Mouse (Mus musculus): Measurements from ENCODE around the gene Pdzrn3. TPM values are rescaled to one million over a fixed set of nuclear protein-coding genes. Genes with fewer than 3 reads are reported as not detected.

Pdzrn3 gene
- 8.4 and 8.8 TPM in 2 replicates for polyA plus RNA-seq (2014; fragmentation: Nextera tagmentation; extraction: Ambion mirVana)

DNA sequence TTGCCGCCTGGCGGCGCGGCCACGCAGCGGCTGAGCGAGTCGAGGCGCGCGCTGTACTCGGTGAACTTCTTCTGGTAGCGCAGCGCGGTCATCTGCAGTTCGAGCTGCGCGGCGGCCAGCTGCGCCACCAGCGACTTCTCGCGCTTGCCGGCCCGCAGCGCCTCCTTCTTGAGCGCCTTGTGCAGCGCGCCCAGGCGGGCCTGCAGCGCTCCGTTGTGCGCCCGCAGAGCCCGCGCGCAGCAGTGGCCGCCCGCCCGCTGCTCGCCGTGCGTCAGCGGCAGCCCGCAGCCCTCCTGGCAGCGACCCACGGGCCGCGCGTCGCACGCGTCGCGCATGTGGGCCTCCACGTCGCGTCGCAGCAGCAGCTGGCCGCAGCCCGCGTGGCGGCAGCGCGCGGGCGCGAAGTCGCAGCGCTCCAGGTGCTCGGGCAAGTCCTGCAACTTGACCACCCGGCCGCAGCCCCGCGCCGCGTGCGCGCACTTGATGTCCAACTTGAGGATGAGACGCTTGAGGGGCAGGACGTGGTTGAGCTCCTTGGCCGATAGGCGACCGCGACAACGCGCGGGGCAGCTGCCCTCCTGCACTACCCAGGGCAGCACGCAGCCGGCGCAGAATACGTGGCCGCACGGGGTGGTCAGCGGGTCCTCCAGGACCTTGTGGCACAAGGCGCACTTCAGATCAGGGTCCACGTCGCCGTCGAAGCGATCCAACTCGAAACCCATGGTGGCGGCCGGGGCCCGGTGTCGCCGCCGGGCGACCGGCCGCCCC is at the start of gene Pdzrn3:
Pdzrn3 (minus strand) TSS at position 731 of the 768 bp plus-strand sequence.
- H3K9me3 ChIP-seq (ENCODE audit: control insufficient read depth, low read length), result no peaks in the 10 kb centered on the region
- H3K27ac ChIP-seq (ENCODE audit: low read depth, low read length), result peak within 1 kb of the TSS; percentile 73
- peak within 1 kb of the TSS; percentile 49 for H3K9ac ChIP-seq (ENCODE audit: low read length)
- peaks cover 15% of the 10 kb centered on the region for H3K27me3 ChIP-seq (ENCODE audit: control insufficient read depth, insufficient read depth, low read length)
- H3K4me2 ChIP-seq, result peak within 1 kb of the TSS; percentile 68
- DNase-seq (ENCODE audit: low spot score, missing footprints) (peak; percentile 98), ATAC-seq (ENCODE audit: low FRiP score) (peak; percentile 84)
- WGBS, result under 1% methylated on average over 92 of the region's 111 CpGs
- peaks cover 25% of the 10 kb centered on the region for H3K4me1 ChIP-seq (ENCODE audit: control insufficient read depth, insufficient read depth, low read length)
- H3K4me3 ChIP-seq (ENCODE audit: low read depth, low read length), result peak within 1 kb of the TSS; percentile 41
- no peaks in the 10 kb centered on the region for H3K36me3 ChIP-seq (ENCODE audit: control insufficient read depth, insufficient read depth, low read length)

DNA sequence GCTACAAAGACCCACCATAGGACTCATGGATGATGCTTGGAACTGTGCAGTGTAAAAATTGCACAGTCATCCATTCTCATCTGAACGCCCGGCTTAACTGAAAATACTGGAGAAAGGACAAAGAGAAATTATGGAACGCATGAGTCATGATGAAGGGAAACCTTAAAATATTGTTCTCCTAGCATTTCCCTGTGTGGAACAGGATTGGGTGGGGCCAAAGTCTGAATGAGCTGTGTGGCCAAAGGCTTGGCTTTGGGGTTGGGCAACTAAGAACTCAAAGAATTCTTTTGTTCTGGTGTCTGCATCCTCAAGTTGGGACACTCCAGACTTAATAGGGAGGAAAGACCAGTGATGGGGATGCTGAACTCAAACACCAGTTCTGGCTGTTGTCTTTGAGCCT is 49.6 kb upstream of the Pdzrn3 start:
- H3K4me2 ChIP-seq, result no peak overlapping the region
- H3K4me1 ChIP-seq (ENCODE audit: control insufficient read depth, insufficient read depth, low read length), result no peaks in the 10 kb centered on the region
- no peaks in the 10 kb centered on the region for H3K27me3 ChIP-seq (ENCODE audit: control insufficient read depth, insufficient read depth, low read length)
- H3K4me3 ChIP-seq (ENCODE audit: low read depth, low read length), result no peak overlapping the region
- no peak overlapping the region for H3K9ac ChIP-seq (ENCODE audit: low read length)
- ATAC-seq (ENCODE audit: low FRiP score), result no peak
- no peak overlapping the region for H3K27ac ChIP-seq (ENCODE audit: low read depth, low read length)
- DNase-seq (ENCODE audit: low spot score, missing footprints), result no peak
- 91% methylated on average over 3 of the region's 3 CpGs for WGBS
- H3K9me3 ChIP-seq (ENCODE audit: control insufficient read depth, low read length), result no peaks in the 10 kb centered on the region
- no peaks in the 10 kb centered on the region for H3K36me3 ChIP-seq (ENCODE audit: control insufficient read depth, insufficient read depth, low read length)

DNA sequence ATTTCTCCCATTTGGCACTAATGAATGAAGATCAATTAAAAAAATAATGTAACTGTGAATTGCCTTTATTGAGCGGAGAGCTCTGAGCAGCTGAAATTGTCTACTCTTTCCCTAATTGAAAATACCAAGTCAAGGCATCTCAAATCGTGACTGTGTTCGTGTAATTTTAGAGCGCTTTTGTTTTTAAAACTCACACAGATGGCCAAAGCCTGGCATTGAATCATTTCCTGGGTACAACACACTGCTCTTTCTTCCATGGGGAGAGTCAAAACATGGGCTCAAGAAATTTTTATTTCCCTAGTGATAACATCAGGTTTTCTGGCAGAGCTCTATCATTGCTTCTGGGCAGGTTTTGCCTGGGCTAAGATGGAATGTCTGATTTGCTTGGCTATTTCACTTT is 48.6 kb upstream of the Pdzrn3 start:
- H3K27me3 ChIP-seq (ENCODE audit: control insufficient read depth, insufficient read depth, low read length), result no peaks in the 10 kb centered on the region; the same call in 1 of the 2 replicates
- H3K27ac ChIP-seq (ENCODE audit: low read depth, low read length), result no peak overlapping the region
- WGBS, result 89% methylated on average over 4 of the region's 4 CpGs
- H3K36me3 ChIP-seq (ENCODE audit: control insufficient read depth, insufficient read depth, low read length), result no peaks in the 10 kb centered on the region
- no peak overlapping the region for H3K4me3 ChIP-seq (ENCODE audit: low read depth, low read length)
- H3K9ac ChIP-seq (ENCODE audit: low read length), result no peak overlapping the region
- no peaks in the 10 kb centered on the region for H3K9me3 ChIP-seq (ENCODE audit: control insufficient read depth, low read length)
- no peak overlapping the region for H3K4me2 ChIP-seq
- H3K4me1 ChIP-seq (ENCODE audit: control insufficient read depth, insufficient read depth, low read length), result no peaks in the 10 kb centered on the region
- ATAC-seq (ENCODE audit: low FRiP score) (no peak), DNase-seq (ENCODE audit: low spot score, missing footprints) (no peak)

DNA sequence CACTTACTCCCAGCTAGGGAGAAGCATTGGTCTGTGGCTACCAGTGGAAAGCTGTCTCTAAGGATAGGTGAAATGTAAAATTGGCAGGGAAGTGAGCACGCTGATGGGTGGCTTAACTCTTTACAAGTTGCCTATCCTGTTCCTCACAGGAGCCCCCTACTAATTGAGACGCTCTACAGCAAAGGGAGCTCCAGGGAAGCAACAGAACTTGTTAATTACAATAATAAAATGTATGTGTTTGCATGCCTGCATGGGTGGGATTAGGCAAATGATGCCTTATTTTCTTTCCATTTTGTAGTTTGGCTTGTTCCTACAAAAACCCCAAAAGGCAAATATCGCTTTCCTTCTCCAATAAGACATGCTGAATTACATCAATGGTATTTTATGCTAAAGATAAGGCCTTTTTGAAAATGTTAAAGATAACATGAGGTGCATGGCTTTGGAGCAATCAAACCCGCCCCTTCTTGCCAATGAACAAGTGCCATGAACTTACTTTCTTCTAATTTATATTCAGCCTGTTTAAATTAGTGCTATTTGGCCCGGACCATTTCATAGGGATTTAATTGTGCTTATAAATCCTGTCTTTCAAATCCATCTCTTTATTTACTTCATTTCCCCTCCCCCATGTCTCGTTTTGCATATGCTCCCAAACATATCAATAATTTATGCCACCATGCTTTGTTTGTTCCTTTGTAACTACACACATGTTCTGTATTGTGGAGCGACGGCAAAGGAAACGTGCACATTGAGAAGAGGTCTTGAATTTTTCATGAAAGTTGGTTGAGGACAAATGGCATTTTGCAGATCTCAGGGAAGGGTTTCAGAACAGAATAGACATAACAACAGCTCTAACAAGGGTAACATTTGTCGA is 44.6 kb upstream of the Pdzrn3 start:
- Histone ChIP-seq H3K27ac (ENCODE audit: low read depth, low read length) (no peak overlapping the region), H3K9ac (ENCODE audit: low read length) (no peak overlapping the region), H3K27me3 (ENCODE audit: control insufficient read depth, insufficient read depth, low read length) (no peaks in the 10 kb centered on the region; the same call in 1 of the 2 replicates), H3K4me2 (no peak overlapping the region), H3K4me1 (ENCODE audit: control insufficient read depth, insufficient read depth, low read length) (no peaks in the 10 kb centered on the region), H3K4me3 (ENCODE audit: low read depth, low read length) (no peak overlapping the region), H3K36me3 (ENCODE audit: control insufficient read depth, insufficient read depth, low read length) (no peaks in the 10 kb centered on the region), H3K9me3 (ENCODE audit: control insufficient read depth, low read length) (no peaks in the 10 kb centered on the region)
- peak; percentile 44; the same call in 1 of the 2 replicates for ATAC-seq (ENCODE audit: low FRiP score)
- 58% methylated on average over 10 of the region's 10 CpGs for WGBS
- DNase-seq (ENCODE audit: low spot score, missing footprints), result no peak

DNA sequence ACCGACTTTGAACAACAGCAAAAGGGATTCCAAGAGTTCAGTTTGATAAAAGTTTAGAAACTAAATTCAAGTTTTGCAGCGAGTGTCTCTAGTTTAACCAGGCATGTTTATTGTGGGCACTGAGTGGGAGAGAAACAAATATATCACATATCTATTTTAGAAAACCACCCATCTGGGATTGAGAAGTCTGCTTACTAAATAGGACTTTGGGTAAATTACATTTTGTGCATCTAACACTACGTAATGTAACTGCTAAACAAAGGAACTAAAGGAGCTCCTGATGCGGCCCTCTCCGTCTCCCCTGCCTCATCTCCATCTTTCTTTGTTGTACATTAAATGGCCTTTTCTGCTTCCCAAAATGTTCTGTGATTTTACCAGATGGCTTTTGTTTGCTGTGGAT is 40.5 kb upstream of the Pdzrn3 start:
- ATAC-seq (ENCODE audit: low FRiP score) (no peak), DNase-seq (ENCODE audit: low spot score, missing footprints) (no peak)
- 87% methylated on average over 5 of the region's 5 CpGs for WGBS
- H3K4me1 ChIP-seq (ENCODE audit: control insufficient read depth, insufficient read depth, low read length), result no peaks in the 10 kb centered on the region
- no peaks in the 10 kb centered on the region for H3K36me3 ChIP-seq (ENCODE audit: control insufficient read depth, insufficient read depth, low read length)
- H3K27ac ChIP-seq (ENCODE audit: low read depth, low read length), result no peak overlapping the region
- no peaks in the 10 kb centered on the region for H3K9me3 ChIP-seq (ENCODE audit: control insufficient read depth, low read length)
- H3K27me3 ChIP-seq (ENCODE audit: control insufficient read depth, insufficient read depth, low read length), result no peaks in the 10 kb centered on the region; the same call in 1 of the 2 replicates
- H3K9ac ChIP-seq (ENCODE audit: low read length), result no peak overlapping the region
- H3K4me3 ChIP-seq (ENCODE audit: low read depth, low read length), result no peak overlapping the region
- H3K4me2 ChIP-seq, result no peak overlapping the region

DNA sequence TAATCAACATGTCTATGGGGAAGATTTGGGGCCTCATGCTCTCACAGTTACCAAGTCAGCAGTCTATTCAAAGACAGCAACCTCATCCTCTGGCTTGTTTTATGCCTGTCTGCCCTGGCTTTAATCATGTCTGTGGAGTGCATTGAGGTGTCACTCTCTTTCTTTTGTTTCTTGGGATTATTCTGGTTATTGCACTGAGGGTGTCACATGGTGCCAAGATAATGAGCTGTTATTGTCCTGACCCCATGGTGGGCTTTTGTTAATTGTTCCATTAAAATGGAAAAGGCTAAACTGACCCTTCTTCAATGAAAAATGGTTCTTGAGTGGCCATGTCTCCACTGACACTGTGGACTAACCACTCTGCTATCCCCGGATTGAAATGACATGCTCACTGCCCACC is 34.0 kb upstream of the Pdzrn3 start:
- Histone ChIP-seq H3K4me1 (ENCODE audit: control insufficient read depth, insufficient read depth, low read length) (0 out of 2 replicates have a peak, but pooled peaks cover 6% of the 10 kb centered on the region), H3K9ac (ENCODE audit: low read length) (no peak overlapping the region), H3K27ac (ENCODE audit: low read depth, low read length) (no peak overlapping the region), H3K9me3 (ENCODE audit: control insufficient read depth, low read length) (no peaks in the 10 kb centered on the region), H3K4me2 (no peak overlapping the region), H3K36me3 (ENCODE audit: control insufficient read depth, insufficient read depth, low read length) (no peaks in the 10 kb centered on the region), H3K4me3 (ENCODE audit: low read depth, low read length) (no peak overlapping the region), H3K27me3 (ENCODE audit: control insufficient read depth, insufficient read depth, low read length) (no peaks in the 10 kb centered on the region; the same call in 1 of the 2 replicates)
- WGBS, result 33% methylated on average over 1 of the region's 1 CpGs
- ATAC-seq (ENCODE audit: low FRiP score) (peak; percentile 55), DNase-seq (ENCODE audit: low spot score, missing footprints) (no peak)

DNA sequence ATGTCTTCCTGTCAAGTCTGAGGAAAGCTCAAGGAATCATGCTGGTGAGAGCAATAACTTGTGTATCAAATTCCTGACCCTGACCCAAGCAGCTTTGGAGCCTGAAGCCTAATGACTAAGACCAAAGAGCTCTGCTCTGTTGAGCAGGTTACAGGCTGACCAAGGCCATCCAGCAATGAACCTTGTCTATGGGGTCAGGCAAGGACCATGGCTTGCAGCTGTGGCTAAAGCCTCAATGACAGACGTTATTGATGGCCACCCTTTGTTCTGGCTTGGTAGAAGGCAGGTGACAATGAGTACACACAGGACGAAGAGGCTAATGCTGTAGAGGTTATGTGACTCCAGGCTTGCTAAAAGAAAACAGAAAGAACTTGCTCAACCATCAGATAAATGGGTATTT is 33.4 kb upstream of the Pdzrn3 start:
- no peaks in the 10 kb centered on the region for H3K9me3 ChIP-seq (ENCODE audit: control insufficient read depth, low read length)
- 19% methylated on average over 2 of the region's 2 CpGs for WGBS

DNA sequence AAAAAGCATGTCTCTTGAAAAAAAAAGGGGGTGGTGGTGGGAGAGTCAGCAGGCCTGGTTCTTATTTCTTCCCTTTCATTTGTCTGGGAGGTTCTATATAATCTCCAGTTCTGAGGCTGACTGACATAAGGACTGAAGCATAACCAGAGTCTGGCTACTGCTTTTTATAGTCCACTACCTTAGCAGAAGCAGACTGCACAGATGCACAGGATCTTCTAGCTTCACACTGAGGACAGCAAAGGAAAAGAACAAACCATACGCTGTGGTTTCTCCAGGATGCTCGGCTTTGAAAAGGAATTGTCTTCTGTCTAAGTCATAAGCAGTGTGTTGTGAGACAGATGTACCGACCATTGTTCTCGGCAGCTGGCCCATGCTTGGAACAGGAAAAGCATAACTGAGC is 19.0 kb upstream of the Pdzrn3 start:
- Histone ChIP-seq H3K27me3 (ENCODE audit: control insufficient read depth, insufficient read depth, low read length) (no peaks in the 10 kb centered on the region), H3K9me3 (ENCODE audit: control insufficient read depth, low read length) (no peaks in the 10 kb centered on the region), H3K27ac (ENCODE audit: low read depth, low read length) (no peak overlapping the region), H3K4me1 (ENCODE audit: control insufficient read depth, insufficient read depth, low read length) (no peaks in the 10 kb centered on the region), H3K9ac (ENCODE audit: low read length) (no peak overlapping the region), H3K36me3 (ENCODE audit: control insufficient read depth, insufficient read depth, low read length) (no peaks in the 10 kb centered on the region), H3K4me2 (no peak overlapping the region), H3K4me3 (ENCODE audit: low read depth, low read length) (no peak overlapping the region)
- 86% methylated on average over 4 of the region's 4 CpGs for WGBS
- DNase-seq (ENCODE audit: low spot score, missing footprints), result no peak
- no peak for ATAC-seq (ENCODE audit: low FRiP score)

More for the DNA sequence above, 33.4 kb upstream of the Pdzrn3 start:
- Histone ChIP-seq H3K9ac (ENCODE audit: low read length) (no peak overlapping the region), H3K4me2 (no peak overlapping the region), H3K36me3 (ENCODE audit: control insufficient read depth, insufficient read depth, low read length) (no peaks in the 10 kb centered on the region), H3K4me1 (ENCODE audit: control insufficient read depth, insufficient read depth, low read length) (0 out of 2 replicates have a peak, but pooled peaks cover 6% of the 10 kb centered on the region), H3K4me3 (ENCODE audit: low read depth, low read length) (no peak overlapping the region), H3K27me3 (ENCODE audit: control insufficient read depth, insufficient read depth, low read length) (no peaks in the 10 kb centered on the region; the same call in 1 of the 2 replicates), H3K27ac (ENCODE audit: low read depth, low read length) (no peak overlapping the region)
- ATAC-seq (ENCODE audit: low FRiP score), result no peak
- DNase-seq (ENCODE audit: low spot score, missing footprints), result no peak

DNA sequence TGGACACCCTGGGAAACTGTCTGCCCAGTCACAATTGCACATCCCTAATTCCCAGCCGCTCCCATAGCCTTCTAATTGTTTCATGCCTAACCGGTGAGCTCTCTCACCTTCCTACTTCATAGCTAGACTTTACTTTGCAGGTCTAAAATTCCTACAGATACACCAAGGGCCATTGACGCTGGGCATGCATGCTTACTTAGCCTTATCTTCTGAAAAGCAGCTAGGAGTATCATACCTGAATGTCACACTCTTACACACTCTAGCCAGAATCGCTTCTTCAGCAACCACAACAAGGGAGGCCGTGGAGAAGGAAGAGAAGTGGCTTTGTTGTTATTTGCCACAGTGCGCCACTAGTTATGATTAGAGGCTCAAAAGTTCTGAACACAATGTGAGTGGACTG is 18.2 kb upstream of the Pdzrn3 start:
- 95% methylated on average over 6 of the region's 6 CpGs for WGBS
- DNase-seq (ENCODE audit: low spot score, missing footprints), result no peak
- H3K9ac ChIP-seq (ENCODE audit: low read length), result no peak overlapping the region
- H3K4me1 ChIP-seq (ENCODE audit: control insufficient read depth, insufficient read depth, low read length), result no peaks in the 10 kb centered on the region
- no peaks in the 10 kb centered on the region for H3K36me3 ChIP-seq (ENCODE audit: control insufficient read depth, insufficient read depth, low read length)
- no peak overlapping the region for H3K27ac ChIP-seq (ENCODE audit: low read depth, low read length)
- no peaks in the 10 kb centered on the region for H3K9me3 ChIP-seq (ENCODE audit: control insufficient read depth, low read length)
- no peaks in the 10 kb centered on the region for H3K27me3 ChIP-seq (ENCODE audit: control insufficient read depth, insufficient read depth, low read length)
- no peak overlapping the region for H3K4me2 ChIP-seq
- no peak overlapping the region for H3K4me3 ChIP-seq (ENCODE audit: low read depth, low read length)
- ATAC-seq (ENCODE audit: low FRiP score), result no peak
